Mouse (Mus musculus) layer of hippocampus, adult 2 months (tissue): ENCODE measurements at regions not wholly inside any gene's neighbourhood (a gene's known extent, or its start where the extent isn't known, plus 50 kb on each side); places are given as distances from the start of the nearest gene placed in this dataset.

Source experiments
- DNase-seq, 2 experiments: peaks; one replicate each; pipeline ENCODE4 v3.0.0; 2022; ENCODE audit warnings: low spot score in 2 of 2
- H3K27ac ChIP-seq: fragments of 200-600 bp; 2 replicates; pipeline ENCODE4 v1.8.1; 2022
- H3K4me3 ChIP-seq: fragments of 200-600 bp; 2 replicates; pipeline ENCODE4 v1.8.1; 2022; ENCODE audit warnings: mild to moderate bottlenecking
- CTCF ChIP-seq: fragments of 200-600 bp; conservative IDR thresholded peaks from 2 replicates; pipeline ENCODE4 v1.8.1; 2022; ENCODE audit warnings: antibody characterized with exemption, mild to moderate bottlenecking, moderate library complexity

- no peak for DNase-seq
- H3K27ac ChIP-seq: no peak overlapping the region
Observed at GRCm38 (mm10) chr15:67357867-67358266, 857.2 kb upstream of the Lrrc6 start.

GRCm38 (mm10) chr15:67355334-67355733 lies 854.6 kb upstream of the Lrrc6 start:
- no peak for DNase-seq
- TF ChIP-seq CTCF: no peak
- Histone ChIP-seq H3K27ac (no peak overlapping the region), H3K4me3 (no peak overlapping the region)

More at GRCm38 (mm10) chr15:67357867-67358266, 857.2 kb upstream of the Lrrc6 start:
- TF ChIP-seq CTCF: no peak
- H3K4me3 ChIP-seq: no peak overlapping the region

GRCm38 (mm10) chr15:67354598-67355159 lies 854.0 kb upstream of the Lrrc6 start:
- Histone ChIP-seq H3K27ac (no peak overlapping the region), H3K4me3 (no peak overlapping the region)
- no peak for TF ChIP-seq CTCF
- DNase-seq: no peak

- no peak overlapping the region for H3K4me3 ChIP-seq
- H3K27ac ChIP-seq: no peak overlapping the region
- no peak for DNase-seq
- TF ChIP-seq CTCF: no peak
Observed at GRCm38 (mm10) chr15:67349501-67349900, 848.8 kb upstream of the Lrrc6 start.

GRCm38 (mm10) chr15:67345179-67346148 lies 844.8 kb upstream of the Lrrc6 start:
- no peak for TF ChIP-seq CTCF
- DNase-seq: no peak
- Histone ChIP-seq H3K27ac (no peak overlapping the region), H3K4me3 (no peak overlapping the region)

- no peak for DNase-seq
- Histone ChIP-seq H3K4me3 (no peak overlapping the region), H3K27ac (no peak overlapping the region)
- no peak for TF ChIP-seq CTCF
Observed at GRCm38 (mm10) chr15:67342050-67342449, 841.3 kb upstream of the Lrrc6 start.

- no peak for DNase-seq
- no peak for TF ChIP-seq CTCF
- H3K4me3 ChIP-seq: no peak overlapping the region
- H3K27ac ChIP-seq: no peak overlapping the region
Observed at GRCm38 (mm10) chr15:67337040-67337395, 836.3 kb upstream of the Lrrc6 start.

- H3K27ac ChIP-seq: no peak overlapping the region
Observed at GRCm38 (mm10) chr15:67336294-67337039, 835.8 kb upstream of the Lrrc6 start.

GRCm38 (mm10) chr15:67332521-67332920 lies 831.8 kb upstream of the Lrrc6 start:
- peak; percentile 35 to 58 for DNase-seq
- H3K4me3 ChIP-seq: no peak overlapping the region
- peak overlapping the region; percentile 73; the same call in 1 of the 2 replicates for H3K27ac ChIP-seq
- no peak for TF ChIP-seq CTCF

More at GRCm38 (mm10) chr15:67336294-67337039, 835.8 kb upstream of the Lrrc6 start:
- H3K4me3 ChIP-seq: no peak overlapping the region
- TF ChIP-seq CTCF: no peak
- no peak for DNase-seq

GRCm38 (mm10) chr15:67320292-67320691 lies 819.6 kb upstream of the Lrrc6 start:
- no peak for TF ChIP-seq CTCF
- Histone ChIP-seq H3K27ac (no peak overlapping the region), H3K4me3 (no peak overlapping the region)
- DNase-seq: no peak

- DNase-seq: no peak
- no peak for TF ChIP-seq CTCF
- Histone ChIP-seq H3K4me3 (no peak overlapping the region), H3K27ac (no peak overlapping the region)
Observed at GRCm38 (mm10) chr15:67315202-67315601, 814.5 kb upstream of the Lrrc6 start.

- no peak overlapping the region for H3K4me3 ChIP-seq
- no peak for DNase-seq
- TF ChIP-seq CTCF: no peak
Observed at GRCm38 (mm10) chr15:67313648-67314047, 812.9 kb upstream of the Lrrc6 start.

GRCm38 (mm10) chr15:67305681-67306080 lies 805.0 kb upstream of the Lrrc6 start:
- Histone ChIP-seq H3K4me3 (no peak overlapping the region), H3K27ac (no peak overlapping the region)
- DNase-seq: no peak
- no peak for TF ChIP-seq CTCF

More at GRCm38 (mm10) chr15:67313648-67314047, 812.9 kb upstream of the Lrrc6 start:
- no peak overlapping the region for H3K27ac ChIP-seq
